Mouse (Mus musculus): ENCODE results near the gene Zswim3.

- no peak for TF ChIP-seq POLR2A (IDR thresholded peaks at IDR 0.05; ENCODE audit: borderline replicate concordance, insufficient read depth, low read length)
- no peak for TF ChIP-seq CTCF (IDR thresholded peaks at IDR 0.05; ENCODE audit: borderline replicate concordance, insufficient read depth, low read depth, low read length)
Observed at GRCm38 (mm10) chr2:164765841-164766240, 39.1 kb upstream of the Zswim3 start.

All from cerebellum, adult 2 months (tissue).